Mouse (Mus musculus) megakaryocyte, embryonic 14.5 days (primary cell): ENCODE data around the gene Ipo11.

ENCODE experiments used
- FLI1 ChIP-seq: IDR thresholded peaks from 2 replicates; pipeline ENCODE4 v1.6.1; 2012; ENCODE audit warnings: low read length, inconsistent platforms, mixed read lengths
- GATA1 ChIP-seq: IDR thresholded peaks from 3 replicates; pipeline ENCODE4 v1.6.1; 2012; ENCODE audit warnings: mixed read lengths, low read length, inconsistent platforms, borderline replicate concordance

DNA sequence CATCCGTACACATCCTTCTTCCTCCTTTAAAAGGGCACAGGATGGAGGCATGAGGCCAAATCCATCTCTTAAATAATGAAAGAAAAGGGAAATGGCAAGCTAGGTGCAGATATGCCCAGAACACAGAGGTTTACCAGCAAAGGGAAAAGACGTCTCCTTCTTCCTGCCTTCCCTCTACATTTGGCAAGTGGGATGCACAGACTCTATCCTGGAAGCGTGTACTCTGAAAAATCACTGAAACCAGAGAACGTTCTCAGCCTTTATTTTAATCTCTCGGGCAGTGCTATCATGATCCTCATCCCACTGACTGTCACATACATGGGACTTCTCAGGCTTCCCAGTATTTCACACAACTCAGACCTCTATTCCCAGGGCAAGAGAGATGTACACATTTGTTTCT is 189.9 kb downstream of the Ipo11 start:
- TF ChIP-seq GATA1: no peak
- no peak for TF ChIP-seq FLI1
